Mouse (Mus musculus) limb, embryonic 11.5 days (tissue): ENCODE results near the gene Kctd10. TPM values are rescaled to one million over a fixed set of nuclear protein-coding genes. Genes with fewer than 3 reads are reported as not detected.

ENCODE experiments used
- ATAC-seq: fragments of 200-750 bp; cut with Nextera tagmentation; 2 replicates; pipeline ENCODE4 v1.8.0; 2017; ENCODE audit warnings: low read depth; ENCODE audit not compliant: insufficient number of reproducible peaks, low FRiP score, low TSS enrichment
- DNase-seq: peaks from one replicate; pipeline ENCODE4 v3.0.0-alpha.2; 2015; ENCODE audit warnings: low spot score
- H3K27ac ChIP-seq: fragments of 300-500 bp; sonication (generic); replicated peaks from 2 replicates; pipeline ENCODE4 v1.5.1; 2014; ENCODE audit warnings: low read depth, mild to moderate bottlenecking, low read length
- H3K27me3 ChIP-seq: fragments of 300-500 bp; sonication (generic); 2 replicates; pipeline ENCODE4 v1.6.1; 2014; ENCODE audit warnings: mild to moderate bottlenecking, low read length, mixed read lengths; ENCODE audit not compliant: control insufficient read depth, insufficient read depth
- H3K36me3 ChIP-seq: fragments of 300-500 bp; sonication (generic); 2 replicates; pipeline ENCODE4 v1.6.1; 2014; ENCODE audit warnings: mild to moderate bottlenecking, low read length, moderate library complexity, mixed read lengths; ENCODE audit not compliant: control insufficient read depth, insufficient read depth
- H3K4me1 ChIP-seq: fragments of 300-500 bp; sonication (generic); 2 replicates; pipeline ENCODE4 v1.6.1; 2014; ENCODE audit warnings: low read length, mixed read lengths; ENCODE audit not compliant: control insufficient read depth, insufficient read depth
- H3K4me2 ChIP-seq: fragments of 300-500 bp; sonication (generic); 2 replicates; pipeline ENCODE4 v1.6.1; 2014; ENCODE audit warnings: low read depth, mild to moderate bottlenecking, moderate library complexity; ENCODE audit not compliant: severe bottlenecking
- H3K4me3 ChIP-seq: fragments of 300-500 bp; sonication (generic); 2 replicates; pipeline ENCODE4 v1.5.1; 2014; ENCODE audit warnings: low read depth, low read length
- H3K9ac ChIP-seq: fragments of 300-500 bp; sonication (generic); 2 replicates; pipeline ENCODE4 v1.6.1; 2014; ENCODE audit warnings: mild to moderate bottlenecking, low read length
- H3K9me3 ChIP-seq: fragments of 300-500 bp; sonication (generic); 2 replicates; pipeline ENCODE4 v1.6.1; 2016; ENCODE audit warnings: low read length; ENCODE audit not compliant: control insufficient read depth
- WGBS: fragments of 180-500 bp; shearing (Covaris S2); extraction: QIAGEN DNeasy Blood & Tissue Kit; methylation state at CpG from one replicate; pipeline ENCODE4 v1.1.7; 2014; 5-methylcytosine and 5-hydroxymethylcytosine counted together
- polyA plus RNA-seq: library from polyadenylated mRNA; unstranded; fragments of >200 nt; fragmentation: Nextera tagmentation; extraction: Ambion mirVana; gene quantifications from 2 replicates; pipeline ENCODE4 v1.2.1, GENCODE M21; 2014

The Kctd10 gene
- polyA plus RNA-seq, 1 experiment from 2014 or later, result 88.6 TPM

GRCm38 (mm10) chr5:114368803-114369496 lies 11.4 kb downstream of the Kctd10 start:
- Histone ChIP-seq H3K4me2 (no peak overlapping the region), H3K27ac (no peak overlapping the region), H3K4me3 (no peak overlapping the region), H3K36me3 (peaks cover 34% of the 10 kb centered on the region), H3K4me1 (peaks cover 38% of the 10 kb centered on the region), H3K9me3 (no peaks in the 10 kb centered on the region), H3K27me3 (no peaks in the 10 kb centered on the region), H3K9ac (no peak overlapping the region)
- no peak for ATAC-seq
- DNase-seq, result no peak
- 92% methylated on average over 16 of the region's 16 CpGs for WGBS

GRCm38 (mm10) chr5:114368121-114368520 lies 12.2 kb downstream of the Kctd10 start:
- Histone ChIP-seq H3K9ac (no peak overlapping the region), H3K27me3 (no peaks in the 10 kb centered on the region), H3K4me3 (no peak overlapping the region), H3K36me3 (peaks cover 35% of the 10 kb centered on the region), H3K4me2 (no peak overlapping the region), H3K4me1 (peaks cover 35% of the 10 kb centered on the region), H3K27ac (no peak overlapping the region), H3K9me3 (no peaks in the 10 kb centered on the region)
- no peak for ATAC-seq
- WGBS, result 89% methylated on average over 14 of the region's 14 CpGs
- no peak for DNase-seq

GRCm38 (mm10) chr5:114365043-114365752 lies 15.1 kb downstream of the Kctd10 start:
- Histone ChIP-seq H3K4me1 (peaks cover 8% of the 10 kb centered on the region), H3K9ac (no peak overlapping the region), H3K27ac (no peak overlapping the region), H3K9me3 (no peaks in the 10 kb centered on the region), H3K27me3 (no peaks in the 10 kb centered on the region), H3K4me2 (no peak overlapping the region), H3K36me3 (peaks cover 38% of the 10 kb centered on the region), H3K4me3 (no peak overlapping the region)
- WGBS, result 93% methylated on average over 23 of the region's 23 CpGs
- DNase-seq, result no peak
- no peak for ATAC-seq

GRCm38 (mm10) chr5:114360968-114361367 lies 19.3 kb downstream of the Kctd10 start:
- Histone ChIP-seq H3K36me3 (peaks cover 18% of the 10 kb centered on the region), H3K4me2 (no peak overlapping the region), H3K9me3 (no peaks in the 10 kb centered on the region), H3K27me3 (no peaks in the 10 kb centered on the region), H3K4me3 (no peak overlapping the region), H3K27ac (no peak overlapping the region), H3K9ac (no peak overlapping the region), H3K4me1 (peaks cover 7% of the 10 kb centered on the region; the same call in 1 of the 2 replicates)
- ATAC-seq (no peak), DNase-seq (no peak)
- WGBS, result 85% methylated on average over 15 of the region's 15 CpGs

- H3K27ac ChIP-seq, result no peak overlapping the region
- no peak overlapping the region for H3K4me2 ChIP-seq
- ATAC-seq (0 out of 2 replicates have a peak, but pooled peaks have one; percentile 26), DNase-seq (peak; percentile 31)
- H3K4me1 ChIP-seq, result peaks cover 7% of the 10 kb centered on the region; the same call in 1 of the 2 replicates
- H3K27me3 ChIP-seq, result no peaks in the 10 kb centered on the region
- 38% methylated on average over 8 of the region's 8 CpGs for WGBS
- H3K4me3 ChIP-seq, result no peak overlapping the region
- peaks cover 8% of the 10 kb centered on the region for H3K36me3 ChIP-seq
- H3K9me3 ChIP-seq, result no peaks in the 10 kb centered on the region
- no peak overlapping the region for H3K9ac ChIP-seq
These were observed 20.7 kb downstream of the Kctd10 start for GRCm38 (mm10) chr5:114359586-114359985.

GRCm38 (mm10) chr5:114358833-114359232 lies 21.5 kb downstream of the Kctd10 start:
- peaks cover 7% of the 10 kb centered on the region; the same call in 1 of the 2 replicates for H3K4me1 ChIP-seq
- H3K9ac ChIP-seq, result no peak overlapping the region
- peaks cover 7% of the 10 kb centered on the region for H3K36me3 ChIP-seq
- DNase-seq (no peak), ATAC-seq (no peak)
- H3K27me3 ChIP-seq, result no peaks in the 10 kb centered on the region
- no peak overlapping the region for H3K4me2 ChIP-seq
- H3K9me3 ChIP-seq, result no peaks in the 10 kb centered on the region
- H3K4me3 ChIP-seq, result no peak overlapping the region
- 79% methylated on average over 10 of the region's 10 CpGs for WGBS
- H3K27ac ChIP-seq, result no peak overlapping the region

GRCm38 (mm10) chr5:114356936-114357751 lies 23.2 kb downstream of the Kctd10 start:
- Histone ChIP-seq H3K27ac (0 out of 2 replicates have a peak overlapping the region, but pooled peaks have one; percentile 14), H3K4me1 (peaks cover 7% of the 10 kb centered on the region; the same call in 1 of the 2 replicates), H3K36me3 (no peaks in the 10 kb centered on the region; the same call in 1 of the 2 replicates), H3K9ac (peak overlapping the region; percentile 37; the same call in 1 of the 2 replicates), H3K4me2 (peak overlapping the region; percentile 28; the same call in 1 of the 2 replicates), H3K9me3 (no peaks in the 10 kb centered on the region), H3K4me3 (no peak overlapping the region), H3K27me3 (no peaks in the 10 kb centered on the region)
- ATAC-seq (peak; percentile 29; the same call in 1 of the 2 replicates), DNase-seq (peak; percentile 38)
- WGBS, result 58% methylated on average over 23 of the region's 23 CpGs
